Mouse (Mus musculus) kidney, adult 11 months (tissue): ENCODE measurements around the gene Shf.

Experiments
- DNase-seq: peaks from one replicate; pipeline ENCODE4 v3.0.0; 2022

Gene Shf

GRCm38 (mm10) chr2:122368081-122368971, 636 bp downstream of the Shf start:
- DNase-seq: peak; percentile 44

GRCm38 (mm10) chr2:122367701-122368080, 1.3 kb downstream of the Shf start:
- no peak for DNase-seq

- no peak for DNase-seq
These were observed 1.8 kb downstream of the Shf start for GRCm38 (mm10) chr2:122367181-122367580.

GRCm38 (mm10) chr2:122366706-122367105, 2.3 kb downstream of the Shf start:
- no peak for DNase-seq

GRCm38 (mm10) chr2:122366039-122366438, 2.9 kb downstream of the Shf start:
- DNase-seq: no peak

GRCm38 (mm10) chr2:122365244-122365866, 3.6 kb downstream of the Shf start:
- DNase-seq: no peak

GRCm38 (mm10) chr2:122364352-122364944, 4.5 kb downstream of the Shf start:
- DNase-seq: no peak

- no peak for DNase-seq
These were observed 6.1 kb downstream of the Shf start for GRCm38 (mm10) chr2:122362622-122363523.

GRCm38 (mm10) chr2:122361868-122362621, 6.9 kb downstream of the Shf start:
- DNase-seq: no peak

GRCm38 (mm10) chr2:122361181-122361580, 7.8 kb downstream of the Shf start:
- no peak for DNase-seq

- DNase-seq: no peak
These were observed 8.7 kb downstream of the Shf start for GRCm38 (mm10) chr2:122360310-122360709.

GRCm38 (mm10) chr2:122356187-122356586, 12.8 kb downstream of the Shf start:
- no peak for DNase-seq

- DNase-seq: no peak
These were observed 13.6 kb downstream of the Shf start for GRCm38 (mm10) chr2:122355389-122355788.

GRCm38 (mm10) chr2:122354191-122354929, 14.6 kb downstream of the Shf start:
- DNase-seq: peak; percentile 74

- no peak for DNase-seq
These were observed 15.2 kb downstream of the Shf start for GRCm38 (mm10) chr2:122353765-122354164.

- no peak for DNase-seq
These were observed 16.0 kb downstream of the Shf start for GRCm38 (mm10) chr2:122352992-122353391.

GRCm38 (mm10) chr2:122351931-122352329, 17.0 kb downstream of the Shf start:
- peak; percentile 51 for DNase-seq

GRCm38 (mm10) chr2:122351156-122351930, 17.6 kb downstream of the Shf start:
- no peak for DNase-seq

- peak; percentile 30 for DNase-seq
These were observed 19.7 kb downstream of the Shf start for GRCm38 (mm10) chr2:122349136-122349785.
